Mouse (Mus musculus) layer of hippocampus, adult 11-12 months (tissue): Measurements from ENCODE around the gene Aldh1a2.

Experiments
- DNase-seq: peaks from one replicate; pipeline ENCODE4 v3.0.0; 2022; ENCODE audit warnings: low spot score

Gene Aldh1a2

DNA sequence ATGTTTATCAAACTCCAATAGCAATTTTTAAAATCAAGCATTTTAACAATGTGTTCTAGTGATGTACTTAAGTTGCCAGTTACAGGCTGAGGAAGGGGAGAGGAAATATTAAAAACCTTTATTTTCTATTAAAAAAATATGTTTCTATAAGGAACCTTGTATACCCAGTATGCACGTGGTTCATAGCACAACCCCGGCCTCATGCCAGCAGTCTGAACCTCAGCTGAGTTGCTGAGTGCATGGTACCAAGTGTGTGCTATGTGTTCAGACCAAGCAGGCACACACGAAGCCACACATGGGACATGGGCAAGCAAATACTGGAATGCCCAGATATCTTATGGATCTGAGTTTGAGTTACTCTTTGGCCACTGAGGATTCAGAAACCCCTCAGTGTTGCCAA is 74.2 kb downstream of the Aldh1a2 start:
- no peak for DNase-seq

DNA sequence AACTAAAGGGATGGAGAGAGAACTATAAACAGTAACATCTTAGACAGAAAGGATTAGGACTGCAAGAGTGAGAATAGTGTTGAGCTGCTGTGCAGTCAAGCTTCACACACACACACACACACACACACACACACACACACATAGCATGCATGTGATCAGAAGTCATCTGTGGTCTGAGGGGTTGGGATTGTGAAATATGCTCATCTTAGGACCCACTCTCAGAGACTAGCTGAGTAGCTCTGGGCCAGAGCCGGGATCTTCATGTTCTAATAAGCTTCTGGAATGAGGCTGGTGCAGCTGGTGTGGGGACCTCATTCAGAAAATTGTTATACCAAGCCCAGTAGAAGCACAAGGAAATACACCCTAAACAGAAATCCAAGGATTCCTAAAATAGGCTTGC is 75.1 kb downstream of the Aldh1a2 start:
- DNase-seq = no peak

DNA sequence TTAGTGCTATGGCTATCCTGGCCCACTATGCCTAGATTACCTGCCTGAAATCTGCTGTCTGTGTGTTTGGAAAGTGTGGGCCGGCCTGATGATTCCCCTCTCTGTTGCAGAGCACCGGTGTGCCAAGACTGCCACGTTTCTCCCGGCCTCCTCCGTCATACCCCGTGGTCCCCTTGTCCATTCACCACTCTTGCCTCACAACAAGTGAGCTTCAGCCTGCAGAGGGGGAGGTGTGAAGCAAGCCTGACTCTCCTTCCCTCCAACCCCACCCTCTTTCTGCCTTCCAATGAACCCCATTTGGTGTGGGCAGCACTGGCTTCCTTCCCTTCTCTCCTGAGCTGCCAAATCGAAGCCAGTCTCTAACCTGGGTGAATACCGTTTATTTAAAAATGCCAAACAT is 79.9 kb downstream of the Aldh1a2 start:
- no peak for DNase-seq

DNA sequence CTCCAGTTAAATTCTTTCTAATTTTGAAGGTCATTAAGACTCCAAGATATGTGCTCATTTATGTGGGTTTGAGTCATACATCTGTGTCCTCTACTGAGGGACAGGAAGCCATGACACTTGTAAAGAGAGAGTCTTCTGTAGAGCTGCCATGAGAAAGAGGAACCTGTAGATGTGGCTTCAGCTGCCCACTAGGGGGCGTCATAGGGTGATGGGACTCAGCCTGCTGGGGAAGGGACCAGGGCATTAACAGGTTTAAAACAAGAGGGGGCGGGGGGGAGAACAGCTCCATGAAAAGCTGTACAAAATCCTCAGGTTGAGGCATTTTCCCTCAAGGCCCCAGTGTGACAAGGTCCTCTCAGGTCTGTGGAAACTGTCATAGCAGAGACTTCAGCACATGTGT is 88.0 kb downstream of the Aldh1a2 start:
- DNase-seq = no peak

DNA sequence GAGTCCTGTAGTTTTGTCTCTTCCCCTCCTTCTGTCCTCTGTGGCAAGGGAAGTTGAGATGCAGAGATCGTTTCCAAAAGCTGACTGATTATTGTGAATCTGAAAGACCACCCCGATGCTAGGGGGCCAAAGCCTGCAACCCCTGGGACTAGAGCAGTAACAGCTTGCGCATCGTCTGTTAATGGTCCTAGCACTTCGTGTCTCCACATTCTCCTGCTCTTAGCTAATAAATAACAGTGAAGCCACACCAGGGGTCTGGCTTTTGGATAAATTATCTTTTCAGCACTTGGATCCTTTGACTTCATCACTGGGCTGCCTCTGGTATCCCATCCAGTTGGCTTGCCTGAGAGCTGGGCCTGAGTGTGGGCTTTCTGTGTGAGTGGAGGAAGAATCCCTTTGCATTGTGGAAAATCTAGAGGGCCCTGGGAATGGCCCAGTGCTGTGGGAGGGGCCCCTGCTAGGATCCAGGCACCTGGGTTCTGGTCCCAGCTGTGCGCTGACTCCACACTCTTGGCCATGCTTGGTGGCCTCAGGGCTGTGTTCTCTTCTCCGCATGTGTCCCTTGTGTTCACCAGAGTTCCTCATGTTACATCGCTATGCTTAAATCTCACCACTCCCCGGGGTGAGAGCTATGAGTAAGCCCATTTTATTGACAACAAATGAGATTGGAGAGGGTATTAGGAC is 91.7 kb downstream of the Aldh1a2 start:
- no peak for DNase-seq

DNA sequence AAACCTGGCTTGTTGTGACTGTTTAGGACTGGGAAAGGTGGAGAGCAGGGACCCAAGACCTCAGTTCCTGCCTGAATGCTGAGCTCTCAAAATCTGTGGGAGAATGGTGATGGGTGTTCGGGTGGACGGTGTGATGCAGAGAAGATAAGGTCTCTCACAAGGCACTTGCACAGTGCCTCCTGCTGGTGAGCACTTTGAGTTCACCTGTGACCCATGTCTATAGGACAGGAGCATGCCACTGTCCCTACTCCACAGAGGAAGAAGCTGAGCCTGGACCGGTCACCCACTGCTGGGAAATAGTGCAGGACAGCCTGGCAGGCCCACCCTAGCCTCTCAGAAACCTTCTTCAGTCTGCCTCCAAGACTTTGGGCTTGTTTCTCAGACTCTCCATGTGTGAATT is 100.4 kb downstream of the Aldh1a2 start:
- no peak for DNase-seq

DNA sequence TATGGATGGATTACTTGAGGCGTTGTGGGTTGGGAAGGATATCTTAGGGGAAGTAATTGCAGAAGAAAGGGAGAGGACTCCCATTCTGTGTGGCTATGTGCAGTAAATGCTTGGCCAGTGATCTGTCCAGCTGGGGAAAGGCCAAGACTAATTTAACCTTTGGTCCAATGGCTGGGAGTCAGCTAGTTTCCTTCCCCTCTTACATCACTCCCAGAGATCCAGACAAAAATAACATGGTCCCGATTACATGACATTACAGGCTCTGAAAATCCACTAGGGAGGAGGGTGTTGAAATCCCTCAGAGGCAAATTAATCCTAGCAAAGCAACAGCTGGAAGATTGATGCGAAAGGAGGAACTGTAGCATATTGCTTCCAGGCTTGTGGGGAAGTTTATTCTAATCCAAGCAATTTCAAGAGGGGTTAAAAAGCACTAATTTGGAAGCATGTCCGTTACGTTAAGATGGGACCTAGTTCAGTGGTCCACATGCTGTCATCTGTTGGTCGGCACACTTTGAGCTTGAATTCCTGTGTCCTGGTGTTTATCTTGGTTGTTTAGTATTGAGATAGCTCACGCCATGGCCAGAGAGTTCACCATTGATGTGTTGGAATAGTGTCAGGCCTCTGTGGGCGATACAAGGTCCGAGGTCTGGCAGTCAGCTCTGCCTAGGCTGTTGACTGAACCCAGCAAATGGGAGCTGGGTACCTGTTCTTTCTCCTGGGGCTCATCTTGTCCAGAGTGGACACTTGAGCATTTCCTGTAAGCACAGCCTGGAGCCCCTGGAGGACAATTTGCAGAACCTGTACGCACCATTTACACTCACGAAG is 101.7 kb downstream of the Aldh1a2 start:
- no peak for DNase-seq

DNA sequence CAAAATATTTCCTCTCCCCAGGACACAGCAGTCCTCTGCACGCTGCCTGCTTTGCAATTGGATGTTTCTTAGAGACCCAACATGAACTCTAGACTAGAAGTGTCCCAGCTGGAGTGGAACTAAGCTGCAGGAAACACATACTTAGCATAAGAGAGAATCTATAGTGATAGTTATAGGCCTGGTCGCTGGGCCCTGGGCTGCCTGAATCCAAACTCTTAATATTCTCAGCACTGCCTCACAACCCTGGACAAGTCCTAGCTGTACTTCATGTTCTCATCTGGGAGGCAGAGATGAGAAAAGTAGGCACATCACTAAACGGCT is 102.3 kb downstream of the Aldh1a2 start:
- DNase-seq = no peak

DNA sequence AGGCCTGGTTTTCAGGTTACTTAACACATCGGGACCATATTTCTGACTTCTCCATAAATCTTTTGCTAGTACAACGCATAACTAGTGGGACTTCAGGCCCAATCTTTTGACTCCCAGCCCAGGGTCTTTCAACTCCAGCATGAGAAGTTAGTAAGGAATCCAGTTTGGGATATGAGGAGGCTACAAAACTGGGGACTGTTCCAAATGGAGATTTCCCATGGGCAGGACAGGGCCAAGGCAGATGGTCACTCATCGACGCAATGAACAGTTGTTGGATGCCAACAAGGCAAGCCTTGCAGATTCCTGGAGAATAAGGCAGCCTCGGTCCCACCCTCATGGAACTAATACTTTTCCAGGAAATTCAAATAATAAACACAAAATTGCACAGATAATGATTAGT is 104.2 kb downstream of the Aldh1a2 start:
- no peak for DNase-seq

DNA sequence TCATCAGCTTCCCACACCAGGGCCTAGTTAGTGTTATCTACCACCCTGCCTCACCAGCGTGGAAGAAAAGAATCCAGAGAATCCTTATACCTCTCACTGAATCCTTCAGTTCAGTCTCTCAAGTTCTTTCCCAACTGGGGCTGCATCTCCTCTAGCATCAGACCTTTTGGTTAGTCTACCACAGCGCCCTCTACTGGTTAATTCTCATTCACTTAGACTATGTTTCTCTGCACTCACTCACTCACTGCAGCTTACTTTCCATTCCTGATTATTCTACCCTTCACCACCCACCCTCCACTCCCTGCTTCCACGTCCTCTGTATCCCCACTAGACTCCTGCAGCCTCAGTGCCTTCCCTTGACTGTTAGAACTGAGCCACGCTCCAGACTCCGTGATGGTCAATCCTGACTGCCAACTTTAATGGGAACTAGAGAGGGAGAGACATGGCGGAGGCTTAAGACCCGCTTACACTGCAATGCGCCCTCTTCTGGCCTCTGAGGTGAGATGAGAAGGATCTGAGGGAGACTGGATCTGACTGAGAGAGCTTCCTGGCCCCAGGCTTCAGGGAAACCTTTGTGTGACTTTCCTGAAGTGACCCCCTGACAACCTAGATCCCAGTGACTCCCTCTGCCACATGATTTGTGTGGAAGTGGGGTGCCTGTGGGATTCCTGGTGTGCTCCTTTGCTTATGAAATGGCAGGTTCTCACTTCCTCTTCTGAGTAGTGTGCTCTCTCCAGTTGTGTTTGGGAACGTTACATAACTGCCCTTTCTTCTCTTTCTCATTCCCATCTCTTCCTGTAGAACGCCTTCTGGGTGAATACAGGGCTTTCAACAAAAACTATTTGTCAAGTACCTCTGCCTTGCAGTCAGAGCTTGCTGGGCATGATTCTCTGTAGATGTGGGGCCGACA is 104.9 kb downstream of the Aldh1a2 start:
- no peak for DNase-seq

DNA sequence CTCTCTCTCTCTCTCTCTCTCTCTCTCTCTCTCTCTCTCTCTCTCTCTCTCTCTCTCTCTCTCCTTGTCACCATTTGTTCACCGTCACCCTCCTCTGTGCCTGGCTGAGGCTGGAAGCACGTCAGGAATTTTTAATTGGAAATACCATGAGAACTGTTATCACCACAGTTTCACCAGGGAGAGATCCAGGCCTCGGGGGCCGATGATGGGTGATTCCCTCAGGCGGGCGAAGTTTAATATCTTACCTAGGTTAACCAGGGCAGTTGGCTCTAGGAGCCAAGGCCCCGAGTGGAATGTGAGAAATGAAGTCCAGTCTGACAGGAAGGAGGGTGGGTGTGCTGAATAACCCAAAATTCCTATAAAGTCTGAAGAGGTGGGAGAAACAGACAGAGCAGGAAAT is 105.8 kb downstream of the Aldh1a2 start:
- DNase-seq = no peak

DNA sequence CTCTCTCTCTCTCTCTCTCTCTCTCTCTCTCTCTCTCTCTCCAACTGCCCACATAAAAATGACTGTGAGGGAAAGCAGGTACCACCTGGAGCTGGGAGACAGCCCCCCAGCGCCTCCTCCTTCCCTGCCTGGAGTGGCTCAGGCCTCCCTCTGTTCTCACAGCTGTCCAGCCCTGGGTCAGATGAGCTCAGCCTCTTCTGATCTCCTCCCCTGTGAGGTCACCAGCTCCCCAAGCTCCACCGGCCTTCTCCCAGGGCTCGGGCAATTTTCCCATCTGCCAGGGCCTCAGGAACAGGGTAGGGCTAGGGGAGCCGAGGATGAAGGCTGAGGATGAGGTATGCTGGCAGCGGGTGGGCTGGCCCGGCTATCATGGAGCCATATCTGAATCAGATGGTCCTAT is 106.3 kb downstream of the Aldh1a2 start:
- DNase-seq = no peak

DNA sequence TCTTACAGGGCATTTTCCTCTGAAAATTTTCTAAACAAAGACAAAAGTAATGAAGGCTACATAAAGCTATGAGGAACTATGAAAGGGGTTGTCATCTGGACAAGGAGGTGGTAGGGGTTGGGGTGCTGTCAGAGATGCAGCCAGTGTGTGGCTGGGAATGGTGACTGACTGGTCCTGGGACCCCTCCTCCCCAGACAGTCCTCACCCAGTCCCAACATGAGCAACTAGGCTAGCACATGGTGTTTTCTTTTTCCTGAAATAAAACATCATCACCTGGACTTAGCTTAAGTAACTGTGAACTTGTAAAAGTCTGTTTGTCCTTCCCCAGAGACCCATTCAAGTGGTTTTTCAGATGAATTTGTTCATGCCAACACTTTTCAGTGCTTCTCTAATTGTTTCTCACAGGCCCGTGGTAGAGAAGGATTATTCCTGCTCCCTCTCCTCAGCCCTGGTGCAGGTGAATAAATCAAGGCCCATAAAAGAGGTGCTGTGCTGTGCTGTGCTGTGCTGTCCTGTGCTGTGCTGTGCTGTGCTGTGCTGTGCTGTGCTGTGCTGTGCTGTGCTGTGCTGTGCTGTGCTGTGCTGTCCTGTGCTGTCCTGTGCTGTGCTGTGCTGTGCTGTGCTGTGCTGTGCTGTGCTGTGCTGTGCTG is 107.8 kb downstream of the Aldh1a2 start:
- no peak for DNase-seq

DNA sequence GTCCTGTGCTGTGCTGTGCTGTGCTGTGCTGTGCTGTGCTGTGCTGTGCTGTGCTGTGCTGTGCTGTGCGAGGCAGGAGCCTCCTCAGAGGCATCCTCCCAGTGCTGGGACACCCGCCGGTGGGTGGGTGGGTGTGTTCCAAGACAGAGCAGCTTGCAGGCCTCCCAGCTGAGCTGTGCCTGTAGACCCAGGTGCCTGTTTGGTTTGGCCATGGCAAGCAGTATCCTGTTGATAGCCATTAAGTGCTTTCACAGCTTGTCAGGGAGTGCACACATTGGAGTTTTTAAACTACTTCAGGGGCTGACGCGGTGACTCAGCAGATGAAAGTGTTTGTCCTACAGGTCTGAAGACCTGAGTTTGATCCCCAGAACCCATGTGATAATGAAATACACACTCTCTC is 108.5 kb downstream of the Aldh1a2 start:
- DNase-seq = no peak

DNA sequence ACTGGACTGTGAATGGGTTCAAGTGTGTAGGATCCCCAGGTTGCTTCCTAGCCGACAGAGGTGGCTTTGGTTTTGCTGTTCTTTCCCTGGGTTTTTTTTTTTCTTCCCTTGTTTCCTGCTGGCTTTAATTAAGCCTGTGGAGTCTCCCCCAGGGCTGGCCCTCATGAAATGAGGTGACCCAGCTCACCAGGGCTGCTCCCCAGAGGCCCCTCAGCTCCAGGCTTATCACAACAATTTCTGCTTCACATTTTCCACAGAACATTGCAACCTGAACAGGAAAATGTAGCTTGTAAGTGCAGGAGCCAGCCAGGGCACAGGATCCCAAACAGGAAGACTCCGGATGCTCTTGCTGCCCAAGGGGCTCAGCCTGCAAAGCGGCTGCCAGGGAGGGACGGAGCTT is 110.7 kb downstream of the Aldh1a2 start:
- no peak for DNase-seq

DNA sequence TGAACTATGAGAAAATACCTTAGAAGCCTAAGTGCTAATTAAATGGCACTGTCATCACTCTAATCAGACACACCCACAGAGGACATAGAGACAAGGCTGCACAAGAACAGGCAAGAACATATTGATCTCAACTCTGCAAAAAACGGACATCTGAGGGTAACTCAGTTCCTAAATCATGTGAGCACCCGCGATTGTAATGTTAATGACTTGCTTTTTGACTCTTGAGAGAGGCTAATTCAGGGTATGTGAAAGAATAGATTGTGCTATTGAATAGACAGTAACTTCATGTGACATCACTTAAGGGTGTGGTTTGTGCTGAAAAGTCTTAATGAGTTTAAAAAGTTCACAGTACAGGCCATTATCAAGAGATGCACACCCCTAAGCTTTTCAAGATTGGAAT is 116.1 kb downstream of the Aldh1a2 start:
- DNase-seq = no peak

DNA sequence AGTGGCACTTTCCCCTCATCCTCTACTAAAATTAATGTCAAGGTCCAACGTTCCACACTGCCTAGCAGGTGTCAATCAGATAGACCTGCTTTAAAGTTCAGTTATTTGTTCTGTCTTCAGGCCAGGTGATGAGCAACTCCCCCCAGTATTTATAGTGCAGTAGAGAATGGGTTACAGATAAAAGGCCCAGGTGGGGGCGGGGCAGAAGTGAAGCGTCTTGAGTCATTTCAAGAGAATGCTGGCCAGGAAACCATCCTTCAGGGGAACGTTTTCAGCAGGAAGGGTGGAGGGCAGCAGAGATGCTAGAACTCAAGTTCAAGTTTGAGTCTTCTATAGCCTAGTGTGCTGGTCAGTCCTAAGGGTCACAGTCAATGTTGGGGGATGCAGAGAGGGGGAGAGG is 121.1 kb downstream of the Aldh1a2 start:
- DNase-seq = no peak

DNA sequence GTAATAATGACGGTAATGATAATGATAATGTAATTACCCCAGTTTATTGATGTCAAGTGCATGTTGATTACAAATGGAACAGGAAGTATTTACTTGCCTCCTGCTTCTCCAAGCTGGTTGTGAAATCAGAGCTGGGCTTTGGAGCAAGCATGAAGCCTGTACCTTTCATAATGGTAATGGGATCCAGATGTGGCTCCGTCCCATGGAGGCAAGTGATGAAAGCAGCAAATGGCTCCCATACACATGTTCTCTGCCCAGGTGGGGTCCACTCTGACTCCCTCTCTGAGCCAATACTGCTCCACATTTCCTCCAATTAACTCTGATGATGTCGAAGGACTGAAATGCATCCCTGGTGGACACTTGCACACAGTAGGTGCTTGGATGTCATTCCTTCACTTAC is 121.8 kb downstream of the Aldh1a2 start:
- DNase-seq = no peak

DNA sequence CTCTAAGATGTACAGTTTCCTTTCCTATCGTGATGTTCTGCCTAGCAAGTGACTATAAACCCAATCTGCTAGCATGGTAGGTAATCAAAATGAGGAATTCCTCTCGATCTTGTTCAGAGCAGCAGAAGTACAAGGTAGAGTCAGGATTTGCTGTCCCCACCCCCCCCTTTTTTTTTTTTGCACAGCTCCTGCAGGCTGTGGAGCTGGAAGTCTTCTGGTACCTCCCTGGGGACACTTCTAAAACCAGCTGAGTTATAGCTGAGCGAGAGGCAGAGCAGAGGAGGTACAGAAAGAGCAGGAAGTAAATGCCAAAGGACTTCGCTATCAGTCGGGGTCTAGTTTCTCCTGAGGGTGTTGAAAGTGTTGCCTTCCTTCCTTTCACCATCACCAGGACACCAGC is 124.5 kb downstream of the Aldh1a2 start:
- no peak for DNase-seq
